Comparison of ENCODE assay signal across 7 mouse cellular contexts in the genomic region with DNA sequence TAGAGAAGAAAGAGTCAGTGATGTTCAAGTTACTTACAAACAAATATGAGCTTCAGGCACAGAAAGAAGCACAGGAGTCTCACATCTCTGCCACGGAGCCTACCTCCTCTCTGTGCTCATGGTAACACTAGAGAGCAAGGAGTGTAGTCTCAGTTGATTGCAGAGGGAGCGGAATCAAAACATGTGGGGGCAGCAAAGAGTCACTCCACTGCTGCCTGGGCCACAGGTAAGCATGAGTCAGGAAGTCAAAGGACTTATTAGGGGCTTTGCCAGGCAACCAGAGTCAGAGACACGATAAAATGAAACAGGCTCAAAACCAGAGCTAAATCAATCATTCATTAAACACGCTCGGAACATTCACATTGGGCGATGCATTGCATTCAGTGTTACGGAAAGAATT.
DNase-seq lines count a peak whose midpoint lies in the region; ATAC-seq and TF ChIP-seq lines count a peak whose summit lies in the region.

No protein-coding gene starts in this region.

- H3K27me3 ChIP-seq in kidney, adult 2 months (replicated peaks; ENCODE audit: control insufficient read depth, insufficient read depth, low read length) = 0 out of 2 replicates have a peak, but pooled peaks cover 2% of the 10 kb centered on the region
- no peaks in the 10 kb centered on the region for H3K27me3 ChIP-seq in CH12.LX (replicated peaks)
- no peaks in the 10 kb centered on the region for H3K27me3 ChIP-seq in neural tube, embryonic 15.5 days (replicated peaks)

- no peaks in the 10 kb centered on the region for H3K9me3 ChIP-seq in CH12.LX (replicated peaks; ENCODE audit: low read length)
- H3K9me3 ChIP-seq in neural tube, embryonic 15.5 days (replicated peaks) = no peaks in the 10 kb centered on the region

- H3K4me3 ChIP-seq in kidney, adult 2 months (ENCODE audit: insufficient read depth, low read depth, low read length) = no peak overlapping the region
- no peak overlapping the region for H3K4me3 ChIP-seq in CH12.LX (replicated peaks in 1 of 3; ENCODE audit: low read depth in 2 of 3, low read length in 2 of 3, poor library complexity in 1 of 3)
- no peak overlapping the region for H3K4me3 ChIP-seq in neural tube, embryonic 15.5 days (replicated peaks)

- no peak for TF ChIP-seq POLR2A in kidney, adult 2 months (IDR thresholded peaks at IDR 0.05; ENCODE audit: low read depth, low read length)
- TF ChIP-seq POLR2A in CH12.LX (IDR thresholded peaks at IDR 0.05; ENCODE audit: low read depth, low read length) = no peak

- DNase-seq in kidney, adult 2 months = peak; percentile 12
- no peak for DNase-seq in kidney, adult 18-20 months
- peak; percentile 20 for DNase-seq in 416B (ENCODE audit: low read depth)
- DNase-seq in CH12.LX (ENCODE audit: extremely low read depth) = peak; percentile 15
- DNase-seq in kidney, postnatal 36 days = peak; percentile 4 to 34
- no peak for DNase-seq in cerebellum, adult 11-12 months

- H3K4me2 ChIP-seq in CH12.LX (ENCODE audit: insufficient read depth, low read depth, poor library complexity, severe bottlenecking) = no peak overlapping the region
- no peak overlapping the region for H3K4me2 ChIP-seq in neural tube, embryonic 15.5 days

- no peak for TF ChIP-seq EP300 in CH12.LX (IDR thresholded peaks at IDR 0.05; ENCODE audit: low read length)

- peak; percentile 53 for TF ChIP-seq RAD21 in CH12.LX (IDR thresholded peaks at IDR 0.05; ENCODE audit: low read depth, low read length)

- no peaks in the 10 kb centered on the region for H3K36me3 ChIP-seq in kidney, adult 2 months (ENCODE audit: control insufficient read depth, insufficient read depth, low read length)
- no peaks in the 10 kb centered on the region for H3K36me3 ChIP-seq in CH12.LX (replicated peaks in 1 of 2; ENCODE audit: control insufficient read depth in 1 of 2, insufficient read depth in 1 of 2, low read length in 1 of 2)
- H3K36me3 ChIP-seq in neural tube, embryonic 15.5 days = no peaks in the 10 kb centered on the region

- no peak; the same call in 1 of the 2 replicates for TF ChIP-seq CTCF in kidney, adult 2 months (conservative IDR thresholded peaks at IDR 0.05; ENCODE audit: insufficient read depth, insufficient read length, low read depth, low read length)
- peak in 1 of 2 experiments; percentile 61; a peak in 2 of 4 replicates for TF ChIP-seq CTCF in CH12.LX (conservative IDR thresholded peaks at IDR 0.05 in 1 of 2, IDR thresholded peaks at IDR 0.05 in 1 of 2; ENCODE audit: low read depth in 2 of 2, low read length in 2 of 2)

- dilution Hi-C loops in CH12.LX (cut with MboI; ENCODE audit: extremely low pct_ligation_motif_present, extremely low pct_unique_long_range_greater_than_20kb, low sequenced_read_pairs) = no loop called here

- 55% methylated on average over 7 of the region's 7 CpGs for WGBS in kidney, adult 2 months
- WGBS in neural tube, embryonic 15.5 days = 65% methylated on average over 7 of the region's 7 CpGs

- H3K9ac ChIP-seq in CH12.LX (ENCODE audit: insufficient read depth, low read depth) = no peak overlapping the region
- H3K9ac ChIP-seq in neural tube, embryonic 15.5 days (replicated peaks) = no peak overlapping the region

- H3K79me2 ChIP-seq in CH12.LX (replicated peaks; ENCODE audit: control insufficient read depth, extremely low read depth, insufficient read depth, poor library complexity, severe bottlenecking) = no peaks in the 10 kb centered on the region

- no peak overlapping the region for H3K27ac ChIP-seq in kidney, adult 2 months (ENCODE audit: insufficient read depth, low read depth, low read length)
- H3K27ac ChIP-seq in CH12.LX (ENCODE audit: insufficient read depth, low read depth) = no peak overlapping the region
- H3K27ac ChIP-seq in neural tube, embryonic 15.5 days (replicated peaks) = no peak overlapping the region

- in situ Hi-C loops in CH12.LX (cut with MboI; ENCODE audit: low pct_ligation_motif_present, low pct_unique_long_range_greater_than_20kb, low sequenced_read_pairs) = no loop called here

- no peaks in the 10 kb centered on the region for H3K4me1 ChIP-seq in kidney, adult 2 months (ENCODE audit: control insufficient read depth, insufficient read depth, low read length)
- no peaks in the 10 kb centered on the region for H3K4me1 ChIP-seq in CH12.LX (ENCODE audit: control insufficient read depth in 1 of 2, insufficient read depth in 2 of 2)
- no peaks in the 10 kb centered on the region for H3K4me1 ChIP-seq in neural tube, embryonic 15.5 days

- ATAC-seq in neural tube, embryonic 15.5 days (ENCODE audit: low FRiP score) = no peak

TF ChIP-seq in CH12.LX, 34 proteins besides CTCF, POLR2A, EP300 and RAD21:
- TF ChIP-seq SMC3 (IDR thresholded peaks at IDR 0.05; ENCODE audit: low read depth, low read length) (peak; percentile 58), MXI1 (IDR thresholded peaks at IDR 0.05; ENCODE audit: low read depth, low read length) (no peak), MYC (IDR thresholded peaks at IDR 0.05; ENCODE audit: low read depth, low read length) (no peak)

Comparison
In these comparisons a context has a peak if more than half of its experiments do, and no peak if none do; other contexts are left out.
1. DNase-seq: peak in kidney, adult 2 months (single experiment), 416B (single experiment), CH12.LX (single experiment) and kidney, postnatal 36 days (2 of 2); none in kidney, adult 18-20 months (single experiment) and cerebellum, adult 11-12 months (single experiment).